8 mouse cellular contexts compared by ENCODE assay signal in the genomic region with DNA sequence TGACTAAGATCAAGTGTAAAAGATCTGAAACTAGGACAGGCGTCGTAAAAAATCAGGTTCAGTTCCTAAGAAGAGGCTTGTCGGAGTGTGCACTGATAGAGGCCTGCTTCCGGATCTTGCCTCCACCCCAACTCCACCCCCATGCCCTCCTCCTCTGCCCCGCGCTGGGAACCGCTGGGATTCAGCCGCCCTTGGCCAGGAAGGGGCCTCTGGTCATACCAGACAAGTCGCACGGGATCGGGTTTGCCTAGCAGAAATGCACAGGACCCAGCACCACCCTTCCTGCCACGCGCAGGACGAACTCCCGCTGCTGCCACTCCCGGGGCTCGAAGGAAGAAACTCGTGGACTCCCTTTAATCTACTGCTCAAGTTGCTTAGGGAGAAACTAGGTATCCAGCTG. TPM values are rescaled to one million over a fixed set of nuclear protein-coding genes. Genes with fewer than 3 reads are reported as not detected.
DNase-seq lines count a peak whose midpoint lies in the region; ATAC-seq and TF ChIP-seq lines count a peak whose summit lies in the region.

No protein-coding gene starts in this region.

- no peak overlapping the region for H3K27ac ChIP-seq in limb, embryonic 10.5 days
- H3K27ac ChIP-seq in midbrain, postnatal 0 days (ENCODE audit: low read depth, low read length), result no peak overlapping the region

- no peak for TF ChIP-seq CTCF in midbrain, postnatal 0 days (IDR thresholded peaks at IDR 0.05)

- no peaks in the 10 kb centered on the region for H3K9me3 ChIP-seq in limb, embryonic 10.5 days (replicated peaks)
- no peaks in the 10 kb centered on the region for H3K9me3 ChIP-seq in midbrain, postnatal 0 days (ENCODE audit: low read length)

- H3K4me1 ChIP-seq in limb, embryonic 10.5 days, result peaks cover 29% of the 10 kb centered on the region
- H3K4me1 ChIP-seq in midbrain, postnatal 0 days (ENCODE audit: insufficient read depth, low read length), result peaks cover 2% of the 10 kb centered on the region; the same call in 1 of the 2 replicates

- DNase-seq in urinary bladder, postnatal 14 days (ENCODE audit: low spot score), result peak; percentile 41
- DNase-seq in urinary bladder, postnatal 10 days (ENCODE audit: low spot score), result no peak
- DNase-seq in heart, postnatal 14 days, result peak; percentile 15 to 41
- peak; percentile 53 for DNase-seq in limb, embryonic 10.5 days (ENCODE audit: low spot score)
- no peak for DNase-seq in midbrain, postnatal 0 days (ENCODE audit: low spot score)
- no peak for DNase-seq in cerebellum, adult 11 months
- no peak for DNase-seq in thymus, postnatal 36 days
- no peak for DNase-seq in gastrocnemius, postnatal 36 days

- H3K4me2 ChIP-seq in midbrain, postnatal 0 days (ENCODE audit: low read depth, low read length, poor library complexity, severe bottlenecking), result peak overlapping the region; percentile 38

- H3K9ac ChIP-seq in midbrain, postnatal 0 days (replicated peaks; ENCODE audit: low read length, poor library complexity, severe bottlenecking), result 0 out of 2 replicates have a peak overlapping the region, but pooled peaks have one; percentile 33

- H3K36me3 ChIP-seq in limb, embryonic 10.5 days, result no peaks in the 10 kb centered on the region
- H3K36me3 ChIP-seq in midbrain, postnatal 0 days (ENCODE audit: insufficient read depth, low read length), result no peaks in the 10 kb centered on the region

- no peak for ATAC-seq in midbrain, postnatal 0 days (ENCODE audit: low FRiP score)

- H3K27me3 ChIP-seq in limb, embryonic 10.5 days (ENCODE audit: low read depth, poor library complexity, severe bottlenecking), result no peaks in the 10 kb centered on the region
- H3K27me3 ChIP-seq in midbrain, postnatal 0 days (ENCODE audit: insufficient read depth, low read length), result no peaks in the 10 kb centered on the region

- intact Hi-C loops in heart, postnatal 14 days (cut with DNase I), result loop anchor here (10.0 kb wide), 1 partner anchor 452 kb away; a partner anchor contains a TSS
- intact Hi-C loops in gastrocnemius, postnatal 36 days (cut with DNase I), result no loop called here

- 36% methylated on average over 18 of the region's 18 CpGs for WGBS in limb, embryonic 10.5 days
- 35% methylated on average over 18 of the region's 18 CpGs for WGBS in midbrain, postnatal 0 days

- H3K4me3 ChIP-seq in limb, embryonic 10.5 days, result peak overlapping the region; percentile 27
- H3K4me3 ChIP-seq in midbrain, postnatal 0 days (ENCODE audit: low read depth, low read length), result no peak overlapping the region

RNA-seq across cellular contexts. Expression of a gene that starts 2.9 kb away (rescaled TPM):
- total RNA-seq in heart, postnatal 14 days (2021), result 1 to 10 TPM; 8.3 to 8.6 TPM
- polyA plus RNA-seq in limb, embryonic 10.5 days (2016; fragmentation: Nextera tagmentation; extraction: Ambion mirVana), result 7.4 and 9.9 TPM in 2 replicates
- 6.9 and 9.0 TPM in 2 replicates for total RNA-seq in midbrain, postnatal 0 days (2014; rRNA removed)
- 13.0 and 13.2 TPM in 2 replicates for polyA plus RNA-seq in midbrain, postnatal 0 days (2015; fragmentation: Nextera tagmentation; extraction: Ambion mirVana)
- under 1 TPM; 0.87 to 0.94 TPM for total RNA-seq in gastrocnemius, postnatal 36 days (2021)

RNA-seq across cellular contexts. Expression of a gene that starts 3.0 kb away (rescaled TPM):
- total RNA-seq in heart, postnatal 14 days (2021), result 10 to 100 TPM; 24.5 to 26.4 TPM
- 67.5 and 69.6 TPM in 2 replicates for polyA plus RNA-seq in limb, embryonic 10.5 days (2016; fragmentation: Nextera tagmentation; extraction: Ambion mirVana)
- total RNA-seq in midbrain, postnatal 0 days (2014; rRNA removed), result 89.7 and 93.3 TPM in 2 replicates
- 109 and 115 TPM in 2 replicates for polyA plus RNA-seq in midbrain, postnatal 0 days (2015; fragmentation: Nextera tagmentation; extraction: Ambion mirVana)
- total RNA-seq in gastrocnemius, postnatal 36 days (2021), result 10 to 100 TPM; 10.4 to 11.4 TPM

RNA-seq across cellular contexts. Expression of a gene that starts 11.4 kb away (rescaled TPM):
- under 1 TPM; 0.48 to 0.61 TPM for total RNA-seq in heart, postnatal 14 days (2021)
- 0.23 and 0.24 TPM in 2 replicates for polyA plus RNA-seq in limb, embryonic 10.5 days (2016; fragmentation: Nextera tagmentation; extraction: Ambion mirVana)
- 23.4 and 23.5 TPM in 2 replicates for total RNA-seq in midbrain, postnatal 0 days (2014; rRNA removed)
- polyA plus RNA-seq in midbrain, postnatal 0 days (2015; fragmentation: Nextera tagmentation; extraction: Ambion mirVana), result 11.3 and 12.8 TPM in 2 replicates
- under 1 TPM; 0.17 to 0.18 TPM for total RNA-seq in gastrocnemius, postnatal 36 days (2021)

Comparison
In these comparisons a context has a peak if more than half of its experiments do, and no peak if none do; other contexts are left out.
1. DNase-seq: peak in urinary bladder, postnatal 14 days (single experiment), heart, postnatal 14 days (2 of 2) and limb, embryonic 10.5 days (single experiment); none in urinary bladder, postnatal 10 days (single experiment), midbrain, postnatal 0 days (single experiment), cerebellum, adult 11 months (single experiment), thymus, postnatal 36 days (0 of 2) and gastrocnemius, postnatal 36 days (0 of 2).
2. RNA of a gene that starts 11.4 kb away (total RNA-seq): 23.4 to 23.5 TPM in midbrain, postnatal 0 days; 0.48 to 0.61 TPM in heart, postnatal 14 days and 0.17 to 0.18 TPM in gastrocnemius, postnatal 36 days; every median in the first group is over 10 times any median in the second.